Mouse (Mus musculus) MEL (cell line): ENCODE measurements around the gene Atf7. TPM values are rescaled to one million over a fixed set of nuclear protein-coding genes. Genes with fewer than 3 reads are reported as not detected.

Source experiments
- DNase-seq: peaks from one replicate; pipeline ENCODE4 v3.0.0; 2011; ENCODE audit warnings: low read depth, low spot score
- H3K27ac ChIP-seq: 2 replicates; pipeline ENCODE4 v1.5.1; 2012; ENCODE audit warnings: low read depth, mild to moderate bottlenecking, control low read depth, low read length, moderate library complexity; ENCODE audit not compliant: control insufficient read depth
- H3K27me3 ChIP-seq, 2 experiments: fragments of 150-350 bp in 1 of 2; sonication (generic) in 1 of 2; 2 replicates each; pipeline ENCODE4 v1.6.1; 2012; ENCODE audit warnings: low read length in 2 of 2, mild to moderate bottlenecking in 2 of 2, improper control_type of control experiment in 1 of 2, moderate library complexity in 1 of 2; ENCODE audit not compliant: insufficient read depth in 2 of 2, control insufficient read depth in 1 of 2
- H3K36me3 ChIP-seq, 2 experiments: 2 replicates each; pipeline ENCODE4 v1.6.1; 2012 to 2014; ENCODE audit warnings: low read length in 2 of 2, improper control_type of control experiment in 1 of 2, inconsistent platforms in 1 of 2, mild to moderate bottlenecking in 1 of 2; ENCODE audit not compliant: insufficient read depth in 2 of 2, control insufficient read depth in 1 of 2
- H3K4me1 ChIP-seq, 2 experiments: fragments of 150-350 bp in 1 of 2; sonication (generic) in 1 of 2; 2 replicates each; pipeline ENCODE4 v1.6.1; 2012; ENCODE audit warnings: low read length in 2 of 2, improper control_type of control experiment in 1 of 2, mild to moderate bottlenecking in 1 of 2; ENCODE audit not compliant: insufficient read depth in 2 of 2, control insufficient read depth in 1 of 2
- H3K4me3 ChIP-seq, 2 experiments: fragments of 150-350 bp in 1 of 2; sonication (generic) in 1 of 2; 2 replicates each; pipeline ENCODE4 v1.5.1; 2012; ENCODE audit warnings: low read depth in 2 of 2, low read length in 2 of 2, mild to moderate bottlenecking in 2 of 2, moderate library complexity in 2 of 2, control low read depth in 1 of 2, improper control_type of control experiment in 1 of 2; ENCODE audit not compliant: control insufficient read depth in 1 of 2, insufficient read depth in 1 of 2
- H3K79me2 ChIP-seq: 2 replicates; pipeline ENCODE4 v1.6.1; 2012; ENCODE audit warnings: mild to moderate bottlenecking, low read length, moderate library complexity; ENCODE audit not compliant: control insufficient read depth, poor library complexity, insufficient read depth
- H3K9ac ChIP-seq: 2 replicates; pipeline ENCODE4 v1.6.1; 2012; ENCODE audit warnings: low read depth, mild to moderate bottlenecking, control low read depth, low read length, moderate library complexity; ENCODE audit not compliant: control insufficient read depth, poor library complexity, severe bottlenecking
- H3K9me3 ChIP-seq: fragments of 150-350 bp; sonication (generic); replicated peaks from 2 replicates; pipeline ENCODE4 v1.6.1; 2012; ENCODE audit warnings: mild to moderate bottlenecking, low read length, improper control_type of control experiment, moderate library complexity; ENCODE audit not compliant: insufficient read depth
- BHLHE40 ChIP-seq: IDR thresholded peaks from 2 replicates; pipeline ENCODE4 v1.6.1; 2012; ENCODE audit warnings: low read depth, mild to moderate bottlenecking, inconsistent platforms, low read length, improper control_type of control experiment, borderline replicate concordance
- CHD1 ChIP-seq: IDR thresholded peaks from 2 replicates; pipeline ENCODE4 v1.6.1; 2012; ENCODE audit warnings: low read depth, mild to moderate bottlenecking, inconsistent platforms, low read length, improper control_type of control experiment
- CHD2 ChIP-seq: IDR thresholded peaks from 2 replicates; pipeline ENCODE4 v1.6.1; 2011; ENCODE audit warnings: low read length, improper control_type of control experiment
- CTCF ChIP-seq, 3 experiments: IDR thresholded peaks in 2 of 3; conservative IDR thresholded peaks in 1 of 3; 2 replicates each; pipeline ENCODE4 v1.5.1; 2011 to 2012; ENCODE audit warnings: low read length in 3 of 3, low read depth in 2 of 3, mild to moderate bottlenecking in 2 of 3, improper control_type of control experiment in 1 of 3, inconsistent platforms in 1 of 3, mixed read lengths in 1 of 3, moderate library complexity in 1 of 3; ENCODE audit not compliant: control insufficient read depth in 1 of 3, insufficient read depth in 1 of 3, poor library complexity in 1 of 3, severe bottlenecking in 1 of 3
- E2F4 ChIP-seq: IDR thresholded peaks from 2 replicates; pipeline ENCODE4 v1.6.1; 2011; ENCODE audit warnings: low read depth, low read length, improper control_type of control experiment, borderline replicate concordance
- ELF1 ChIP-seq: IDR thresholded peaks from 2 replicates; pipeline ENCODE4 v1.6.1; 2014; ENCODE audit warnings: low read depth, mild to moderate bottlenecking, inconsistent platforms, low read length, improper control_type of control experiment, moderate library complexity
- EP300 ChIP-seq, 2 experiments: IDR thresholded peaks; 2 replicates each; pipeline ENCODE4 v1.6.1; 2011; ENCODE audit warnings: improper control_type of control experiment in 2 of 2, low read length in 2 of 2, low read depth in 1 of 2, mild to moderate bottlenecking in 1 of 2
- ETS1 ChIP-seq: IDR thresholded peaks from 2 replicates; pipeline ENCODE4 v1.6.1; 2012; ENCODE audit warnings: low read depth, mild to moderate bottlenecking, inconsistent platforms, low read length, improper control_type of control experiment, moderate library complexity
- GABPA ChIP-seq: IDR thresholded peaks from 2 replicates; pipeline ENCODE4 v1.6.1; 2012; ENCODE audit warnings: low read depth, mild to moderate bottlenecking, inconsistent platforms, low read length, improper control_type of control experiment, moderate library complexity
- GATA1 ChIP-seq: IDR thresholded peaks from 2 replicates; pipeline ENCODE4 v1.6.1; 2011; ENCODE audit warnings: low read depth, low read length, improper control_type of control experiment
- HCFC1 ChIP-seq: IDR thresholded peaks from 2 replicates; pipeline ENCODE4 v1.6.1; 2012; ENCODE audit warnings: low read depth, mild to moderate bottlenecking, inconsistent platforms, low read length, improper control_type of control experiment, moderate library complexity
- KAT2A ChIP-seq: conservative IDR thresholded peaks from 2 replicates; pipeline ENCODE4 v1.6.1; 2012; ENCODE audit warnings: low read depth, low read length, improper control_type of control experiment, inconsistent platforms
- MAFK ChIP-seq: IDR thresholded peaks from 2 replicates; pipeline ENCODE4 v1.6.1; 2011; ENCODE audit warnings: low read depth, mild to moderate bottlenecking, low read length, improper control_type of control experiment, borderline replicate concordance
- MAX ChIP-seq: IDR thresholded peaks from 2 replicates; pipeline ENCODE4 v1.6.1; 2011; ENCODE audit warnings: low read length, improper control_type of control experiment
- MAZ ChIP-seq: IDR thresholded peaks from 2 replicates; pipeline ENCODE4 v1.6.1; 2012; ENCODE audit warnings: low read depth, mild to moderate bottlenecking, inconsistent platforms, low read length, improper control_type of control experiment
- MEF2A ChIP-seq: IDR thresholded peaks from 2 replicates; pipeline ENCODE4 v1.6.1; 2014; ENCODE audit warnings: low read depth, mild to moderate bottlenecking, inconsistent platforms, low read length, improper control_type of control experiment; ENCODE audit not compliant: poor library complexity, insufficient replicate concordance, severe bottlenecking; ENCODE audit errors: extremely low read depth
- MXI1 ChIP-seq: IDR thresholded peaks from 2 replicates; pipeline ENCODE4 v1.6.1; 2011; ENCODE audit warnings: mild to moderate bottlenecking, low read depth, low read length, improper control_type of control experiment
- MYB ChIP-seq: IDR thresholded peaks from 2 replicates; pipeline ENCODE4 v1.6.1; 2011; ENCODE audit warnings: mild to moderate bottlenecking, low read depth, low read length, improper control_type of control experiment
- MYC ChIP-seq: IDR thresholded peaks from 2 replicates; pipeline ENCODE4 v1.6.1; 2011; ENCODE audit warnings: low read depth, mild to moderate bottlenecking, low read length, improper control_type of control experiment, moderate library complexity
- NELFE ChIP-seq: IDR thresholded peaks from 2 replicates; pipeline ENCODE4 v1.6.1; 2011; ENCODE audit warnings: low read depth, low read length, improper control_type of control experiment
- NRF1 ChIP-seq: IDR thresholded peaks from 2 replicates; pipeline ENCODE4 v1.6.1; 2014; ENCODE audit warnings: low read depth, mild to moderate bottlenecking, inconsistent platforms, low read length, improper control_type of control experiment, moderate library complexity; ENCODE audit not compliant: poor library complexity, insufficient read depth, severe bottlenecking
- POLR2A ChIP-seq, 2 experiments: IDR thresholded peaks; 2 replicates each; pipeline ENCODE4 v1.6.1; 2011 to 2012; ENCODE audit warnings: low read length in 2 of 2, mild to moderate bottlenecking in 2 of 2, control low read depth in 1 of 2, improper control_type of control experiment in 1 of 2, low read depth in 1 of 2, moderate library complexity in 1 of 2; ENCODE audit not compliant: control insufficient read depth in 1 of 2, insufficient read depth in 1 of 2, poor library complexity in 1 of 2
- POLR2AphosphoS2 ChIP-seq: IDR thresholded peaks from 2 replicates; pipeline ENCODE4 v1.6.1; 2011; ENCODE audit warnings: low read length, improper control_type of control experiment
- POLR2AphosphoS5 ChIP-seq: IDR thresholded peaks from 2 replicates; pipeline ENCODE4 v1.6.1; 2012; ENCODE audit warnings: low read depth, borderline replicate concordance, mild to moderate bottlenecking, inconsistent platforms, low read length, moderate library complexity, mixed read lengths
- RCOR1 ChIP-seq: IDR thresholded peaks from 2 replicates; pipeline ENCODE4 v1.6.1; 2012; ENCODE audit warnings: low read depth, mild to moderate bottlenecking, inconsistent platforms, low read length, improper control_type of control experiment
- SIN3A ChIP-seq: IDR thresholded peaks from 2 replicates; pipeline ENCODE4 v1.6.1; 2012; ENCODE audit warnings: low read length, improper control_type of control experiment, inconsistent platforms
- SMC3 ChIP-seq: IDR thresholded peaks from 2 replicates; pipeline ENCODE4 v1.6.1; 2011; ENCODE audit warnings: low read depth, low read length, improper control_type of control experiment
- TAL1 ChIP-seq: IDR thresholded peaks from 2 replicates; pipeline ENCODE4 v1.6.1; 2012; ENCODE audit warnings: mild to moderate bottlenecking, inconsistent platforms, low read length, moderate library complexity, mixed read lengths
- TBP ChIP-seq: IDR thresholded peaks from 2 replicates; pipeline ENCODE4 v1.8.0; 2011; ENCODE audit warnings: low read depth, low read length, improper control_type of control experiment
- TCF12 ChIP-seq: IDR thresholded peaks from 2 replicates; pipeline ENCODE4 v1.6.1; 2014; ENCODE audit warnings: low read depth, mild to moderate bottlenecking, inconsistent platforms, low read length, improper control_type of control experiment, moderate library complexity
- UBTF ChIP-seq: IDR thresholded peaks from 2 replicates; pipeline ENCODE4 v1.6.1; 2012; ENCODE audit warnings: low read depth, mild to moderate bottlenecking, inconsistent platforms, low read length, improper control_type of control experiment, moderate library complexity, borderline replicate concordance; ENCODE audit not compliant: insufficient read depth
- USF1 ChIP-seq: IDR thresholded peaks from 2 replicates; pipeline ENCODE4 v1.6.1; 2014; ENCODE audit warnings: low read depth, mild to moderate bottlenecking, inconsistent platforms, low read length, improper control_type of control experiment, moderate library complexity
- USF2 ChIP-seq, 2 experiments: IDR thresholded peaks; 2 replicates each; pipeline ENCODE4 v1.6.1; 2011 to 2012; ENCODE audit warnings: improper control_type of control experiment in 2 of 2, low read length in 2 of 2, borderline replicate concordance in 1 of 2, inconsistent platforms in 1 of 2, low read depth in 1 of 2, mild to moderate bottlenecking in 1 of 2; ENCODE audit not compliant: insufficient read depth in 1 of 2
- ZC3H11A ChIP-seq: IDR thresholded peaks from 2 replicates; pipeline ENCODE4 v1.6.1; 2012; ENCODE audit warnings: low read depth, mild to moderate bottlenecking, inconsistent platforms, low read length, improper control_type of control experiment
- ZKSCAN1 ChIP-seq: IDR thresholded peaks from 2 replicates; pipeline ENCODE4 v1.6.1; 2012; ENCODE audit warnings: low read depth, mild to moderate bottlenecking, inconsistent platforms, low read length, improper control_type of control experiment, moderate library complexity
- ZMIZ1 ChIP-seq: IDR thresholded peaks from 2 replicates; pipeline ENCODE4 v1.6.1; 2012; ENCODE audit warnings: low read depth, mild to moderate bottlenecking, inconsistent platforms, low read length, improper control_type of control experiment, moderate library complexity
- ZNF384 ChIP-seq: IDR thresholded peaks from 2 replicates; pipeline ENCODE4 v1.6.1; 2012; ENCODE audit warnings: low read depth, mild to moderate bottlenecking, inconsistent platforms, low read length, improper control_type of control experiment
- polyA plus RNA-seq, 2 experiments: library from polyadenylated mRNA; stranded (reverse) in 1 of 2; unstranded in 1 of 2; fragments of >175 nt in 1 of 2; fragments of >200 nt in 1 of 2; gene quantifications; 2 replicates each; pipeline versions ENCODE4 v1.2.1 to v1.2.4; 2012; ENCODE audit warnings: low replicate concordance in 2 of 2, low read depth in 1 of 2; ENCODE audit not compliant: insufficient read length in 2 of 2, insufficient read depth in 1 of 2, missing spikeins in 1 of 2
- total RNA-seq: library from RNA; depleted of rRNA; stranded (reverse); fragments of 300-350 nt; gene quantifications from 2 replicates; pipeline ENCODE4 v1.2.3, GENCODE M21; 2012

The Atf7 gene
- total and polyA plus RNA-seq, 3 experiments: 12.8 to 49.6 TPM; not detected in 1

- H3K79me2 ChIP-seq: no peaks in the 10 kb centered on the region
- no peak overlapping the region for H3K27ac ChIP-seq
- H3K36me3 ChIP-seq: peaks cover 7 to 14% of the 10 kb centered on the region in 2 experiments
- H3K9ac ChIP-seq: no peak overlapping the region
- no peaks in the 10 kb centered on the region for H3K9me3 ChIP-seq
- no peaks in the 10 kb centered on the region for H3K27me3 ChIP-seq
- peak; percentile 77 for DNase-seq
- H3K4me1 ChIP-seq: peaks cover 7 to 26% of the 10 kb centered on the region in 2 experiments
- H3K4me3 ChIP-seq: no peak overlapping the region
- TF ChIP-seq TCF12 (peak; percentile 85), SIN3A (peak; percentile 71; the same call in 1 of the 2 replicates), UBTF (no peak), POLR2A (IDR thresholded peaks at IDR 0.05; ENCODE audit: control insufficient read depth in 1 of 2, insufficient read depth in 1 of 2, low read depth in 1 of 2, low read length in 2 of 2, poor library complexity in 1 of 2) (peak in 1 of 2 experiments; percentile 38; a peak in 1 of 4 replicates), EP300 (IDR thresholded peaks at IDR 0.05; ENCODE audit: low read depth in 1 of 2, low read length in 2 of 2) (peak; percentile 79), POLR2AphosphoS5 (no peak), MAX (no peak), MYB (0 out of 2 replicates have a peak, but pooled peaks have one; percentile 57), ELF1 (no peak), CTCF (IDR thresholded peaks at IDR 0.05 in 2 of 3, conservative IDR thresholded peaks at IDR 0.05 in 1 of 3; ENCODE audit: control insufficient read depth in 1 of 3, insufficient read depth in 1 of 3, low read depth in 2 of 3, low read length in 3 of 3, poor library complexity in 1 of 3, severe bottlenecking in 1 of 3) (no peak), TAL1 (peak; percentile 60), GABPA (no peak), USF2 (IDR thresholded peaks at IDR 0.05; ENCODE audit: borderline replicate concordance in 1 of 2, insufficient read depth in 1 of 2, low read depth in 1 of 2, low read length in 2 of 2) (no peak), KAT2A (no peak), MAZ (no peak), GATA1 (peak; percentile 96), HCFC1 (peak; percentile 50; the same call in 1 of the 2 replicates), TBP (0 out of 2 replicates have a peak, but pooled peaks have one; percentile 31), NRF1 (no peak), NELFE (no peak), CHD1 (no peak), MAFK (0 out of 2 replicates have a peak, but pooled peaks have one; percentile 34), POLR2AphosphoS2 (no peak), E2F4 (no peak), USF1 (no peak), MYC (peak; percentile 27; the same call in 1 of the 2 replicates), ETS1 (peak; percentile 74; the same call in 1 of the 2 replicates), BHLHE40 (no peak; the same call in 1 of the 2 replicates), SMC3 (no peak), MEF2A (no peak), RCOR1 (peak; percentile 97), ZKSCAN1 (peak; percentile 2; the same call in 1 of the 2 replicates), ZMIZ1 (no peak), CHD2 (no peak), MXI1 (no peak), ZNF384 (peak; percentile 99), ZC3H11A (no peak)
Measured at GRCm38 (mm10) chr15:102506464-102506830, 118.8 kb downstream of the Atf7 start.
